Mouse (Mus musculus) heart, adult 2 months (tissue): Measurements from ENCODE around the gene Dtd1. TPM values are rescaled to one million over a fixed set of nuclear protein-coding genes. Genes with fewer than 3 reads are reported as not detected.

ENCODE experiments used
- DNase-seq, 2 experiments: peaks; one replicate each; pipeline ENCODE4 v3.0.0; 2021
- H3K27ac ChIP-seq: fragments of 200-600 bp; 2 replicates; pipeline ENCODE4 v1.8.1; 2022
- H3K27me3 ChIP-seq: fragments of 200-500 bp; 2 replicates; pipeline ENCODE4 v1.6.1; 2012; ENCODE audit warnings: mild to moderate bottlenecking, low read length, inconsistent platforms, mixed read lengths; ENCODE audit not compliant: control insufficient read depth, insufficient read depth
- H3K36me3 ChIP-seq: fragments of 200-500 bp; 2 replicates; pipeline ENCODE4 v1.6.1; 2012; ENCODE audit warnings: low read length, inconsistent platforms; ENCODE audit not compliant: control insufficient read depth, insufficient read depth
- H3K4me1 ChIP-seq: fragments of 200-500 bp; 2 replicates; pipeline ENCODE4 v1.6.1; 2011; ENCODE audit warnings: low read length; ENCODE audit not compliant: control insufficient read depth, insufficient read depth
- H3K4me3 ChIP-seq: fragments of 200-600 bp; 2 replicates; pipeline ENCODE4 v1.8.1; 2022
- H3K79me2 ChIP-seq: fragments of 200-500 bp; replicated peaks from 2 replicates; pipeline ENCODE4 v1.6.1; 2012; ENCODE audit warnings: mild to moderate bottlenecking, inconsistent platforms, low read length, moderate library complexity, mixed read lengths; ENCODE audit not compliant: control insufficient read depth, insufficient read depth
- H3K9ac ChIP-seq: fragments of 200-500 bp; 2 replicates; pipeline ENCODE4 v1.6.1; 2012; ENCODE audit warnings: low read depth, mild to moderate bottlenecking, control low read depth, inconsistent platforms, low read length, mixed read lengths
- CTCF ChIP-seq: fragments of 200-600 bp; IDR thresholded peaks from 2 replicates; pipeline ENCODE4 v1.8.1; 2022; ENCODE audit warnings: antibody characterized with exemption, mild to moderate bottlenecking, moderate library complexity
- EP300 ChIP-seq: fragments of 200-500 bp; IDR thresholded peaks from 2 replicates; pipeline ENCODE4 v1.6.1; 2011; ENCODE audit warnings: low read depth, low read length, control low read depth; ENCODE audit not compliant: insufficient read depth
- POLR2A ChIP-seq: fragments of 200-500 bp; IDR thresholded peaks from 2 replicates; pipeline ENCODE4 v1.6.1; 2011; ENCODE audit warnings: mild to moderate bottlenecking, low read depth, low read length, control low read depth; ENCODE audit not compliant: insufficient read depth
- WGBS: fragments of 180-500 bp; shearing (Covaris S2); methylation state at CpG from one replicate; pipeline ENCODE4 v1.1.7; 2018; 5-methylcytosine and 5-hydroxymethylcytosine counted together
- intact Hi-C: fragments of 180-260 bp; cut with DNase I; formaldehyde crosslinking; loops from one replicate; pipeline ENCODE4 v1.15.1; 2025
- microRNA-seq, 2 experiments: library from miRNA; unstranded; fragments of <30 nt; microRNA quantifications; one replicate each; pipeline ENCODE4 v1.2.0; 2021
- polyA plus RNA-seq: library from polyadenylated mRNA; depleted of rRNA; stranded (reverse); fragments of >200 nt; gene quantifications from 2 replicates; pipeline ENCODE4 v1.2.3, GENCODE M21; 2012; rRNA removed
- total RNA-seq, 2 experiments: library from RNA; stranded (reverse); gene quantifications; 2 replicates each; pipeline ENCODE4 v1.2.3; 2021

Gene Dtd1
- total and polyA plus RNA-seq, 3 experiments = 10.5 to 15.7 (median 13.9) TPM

- Histone ChIP-seq H3K79me2 (no peaks in the 10 kb centered on the region), H3K27ac (no peak overlapping the region), H3K9ac (no peak overlapping the region), H3K27me3 (no peaks in the 10 kb centered on the region), H3K4me3 (no peak overlapping the region), H3K36me3 (no peaks in the 10 kb centered on the region), H3K4me1 (no peaks in the 10 kb centered on the region)
- no peak for DNase-seq
- TF ChIP-seq CTCF = no peak
- no peak for TF ChIP-seq EP300
- no peak for TF ChIP-seq POLR2A
- 78% methylated on average over 14 of the region's 14 CpGs for WGBS
- intact Hi-C loops = no loop called here
These were observed 192.1 kb downstream of the Dtd1 start for GRCm38 (mm10) chr2:144791671-144792294.

GRCm38 (mm10) chr2:144797515-144797914 is 197.8 kb downstream of the Dtd1 start:
- no peaks in the 10 kb centered on the region for H3K79me2 ChIP-seq
- DNase-seq = peak in 1 of 2 experiments; percentile 9
- H3K4me3 ChIP-seq = no peak overlapping the region
- no peaks in the 10 kb centered on the region; the same call in 1 of the 2 replicates for H3K4me1 ChIP-seq
- intact Hi-C loops = no loop called here
- H3K36me3 ChIP-seq = no peaks in the 10 kb centered on the region
- no peak overlapping the region for H3K9ac ChIP-seq
- no peaks in the 10 kb centered on the region for H3K27me3 ChIP-seq
- no peak overlapping the region for H3K27ac ChIP-seq
- 26% methylated on average over 8 of the region's 8 CpGs for WGBS
- no peak for TF ChIP-seq POLR2A
- TF ChIP-seq EP300 = 0 out of 2 replicates have a peak, but pooled peaks have one; percentile 48

- Histone ChIP-seq H3K27me3 (no peaks in the 10 kb centered on the region), H3K36me3 (no peaks in the 10 kb centered on the region), H3K27ac (no peak overlapping the region), H3K4me3 (no peak overlapping the region), H3K4me1 (no peaks in the 10 kb centered on the region), H3K9ac (no peak overlapping the region), H3K79me2 (no peaks in the 10 kb centered on the region)
- TF ChIP-seq POLR2A = no peak
- TF ChIP-seq CTCF = no peak
- TF ChIP-seq EP300 = no peak
- 71% methylated on average over 15 of the region's 15 CpGs for WGBS
- intact Hi-C loops = no loop called here
- DNase-seq = no peak
These were observed 208.4 kb downstream of the Dtd1 start for GRCm38 (mm10) chr2:144807766-144808754.

Small RNA genes within 50 kb of the gene (microRNA-seq; reads per million reads assigned to microRNA genes)
- 0 reads per million in 2 experiments for gene Gm24823

Other genes with a start within 250 kb of the Dtd1 start
- gene Kat14, start 230.9 kb upstream of the Dtd1 start, total RNA-seq = 10 to 100 TPM; 23.7 to 26.8 TPM
- gene Kat14, start 230.9 kb upstream of the Dtd1 start, polyA plus RNA-seq = 22.2 and 26.1 TPM in 2 replicates
- 1 to 10 TPM; 8.9 to 9.1 TPM for gene Pet117, start 230.9 kb upstream of the Dtd1 start, total RNA-seq
- not detected in 2 replicates for gene Pet117, start 230.9 kb upstream of the Dtd1 start, polyA plus RNA-seq
- gene Dzank1, start 72.5 kb upstream of the Dtd1 start, total RNA-seq = under 1 TPM; 0.63 to 0.66 TPM
- gene Dzank1, start 72.5 kb upstream of the Dtd1 start, polyA plus RNA-seq = 0.49 and 0.76 TPM in 2 replicates
- 10 to 100 TPM; 10.4 to 12.1 TPM for gene Polr3f, start 72.2 kb upstream of the Dtd1 start, total RNA-seq
- 4.0 and 8.8 TPM in 2 replicates for gene Polr3f, start 72.2 kb upstream of the Dtd1 start, polyA plus RNA-seq
- gene Rbbp9, start 49.0 kb upstream of the Dtd1 start, total RNA-seq = 10 to 100 TPM; 10.4 to 12.1 TPM
- gene Rbbp9, start 49.0 kb upstream of the Dtd1 start, polyA plus RNA-seq = 7.3 and 11.0 TPM in 2 replicates
- 10 to 100 TPM; 22.9 to 23.9 TPM for gene Sec23b, start 43.7 kb upstream of the Dtd1 start, total RNA-seq
- gene Sec23b, start 43.7 kb upstream of the Dtd1 start, polyA plus RNA-seq = 18.4 and 28.3 TPM in 2 replicates
- gene Smim26, start 5.8 kb upstream of the Dtd1 start, total RNA-seq = 10 to 100 TPM; 92.0 to 95.7 TPM
- gene Smim26, start 5.8 kb upstream of the Dtd1 start, polyA plus RNA-seq = 25.4 and 38.2 TPM in 2 replicates
- not detected for gene Scp2d1, start 223.8 kb downstream of the Dtd1 start, total RNA-seq
- gene Scp2d1, start 223.8 kb downstream of the Dtd1 start, polyA plus RNA-seq = 0.23 TPM in 1 of 2 replicates, not detected in the other